Mouse (Mus musculus) liver, embryonic 12.5 days (tissue): Measurements from ENCODE around the gene Cpvl. TPM values are rescaled to one million over a fixed set of nuclear protein-coding genes. Genes with fewer than 3 reads are reported as not detected.
A peak's percentile ranks its signal among the peaks of the same experiment; 100 is the strongest.

Experiments
- ATAC-seq: fragments of 200-750 bp; cut with Nextera tagmentation; 2 replicates; pipeline ENCODE4 v1.8.0; 2017; ENCODE audit warnings: moderate number of reproducible peaks, mild to moderate bottlenecking, moderate library complexity
- H3K27ac ChIP-seq: fragments of 300-500 bp; sonication (generic); 2 replicates; pipeline ENCODE4 v1.5.1; 2016; ENCODE audit warnings: mild to moderate bottlenecking
- H3K27me3 ChIP-seq: fragments of 300-500 bp; sonication (generic); replicated peaks from 2 replicates; pipeline ENCODE4 v1.6.1; 2016; ENCODE audit warnings: mild to moderate bottlenecking, moderate library complexity
- H3K36me3 ChIP-seq: fragments of 300-500 bp; sonication (generic); 2 replicates; pipeline ENCODE4 v1.6.1; 2016; ENCODE audit warnings: mild to moderate bottlenecking, moderate library complexity
- H3K4me1 ChIP-seq: fragments of 300-500 bp; sonication (generic); 2 replicates; pipeline ENCODE4 v1.6.1; 2016
- H3K4me2 ChIP-seq: fragments of 300-500 bp; sonication (generic); 2 replicates; pipeline ENCODE4 v1.6.1; 2016; ENCODE audit warnings: mild to moderate bottlenecking, moderate library complexity
- H3K4me3 ChIP-seq: fragments of 300-500 bp; sonication (generic); 2 replicates; pipeline ENCODE4 v1.5.1; 2016; ENCODE audit warnings: mild to moderate bottlenecking, moderate library complexity
- H3K9ac ChIP-seq: fragments of 300-500 bp; sonication (generic); 2 replicates; pipeline ENCODE4 v1.6.1; 2016; ENCODE audit warnings: mild to moderate bottlenecking, moderate library complexity
- H3K9me3 ChIP-seq: fragments of 300-500 bp; sonication (generic); replicated peaks from 2 replicates; pipeline ENCODE4 v1.6.1; 2016; ENCODE audit warnings: mild to moderate bottlenecking, moderate library complexity
- WGBS: fragments of 180-500 bp; shearing (Covaris S2); methylation state at CpG from one replicate; pipeline ENCODE4 v1.1.7; 2016; ENCODE audit not compliant: insufficient replicate concordance; 5-methylcytosine and 5-hydroxymethylcytosine counted together
- polyA plus RNA-seq: library from polyadenylated mRNA; unstranded; fragments of >200 nt; fragmentation: Nextera tagmentation; extraction: Ambion mirVana; gene quantifications from 2 replicates; pipeline ENCODE4 v1.2.1, GENCODE M21; 2016

Gene Cpvl
- polyA plus RNA-seq, 1 experiment from 2014 or later: not detected

- H3K4me2 ChIP-seq: no peak overlapping the region
- no peak overlapping the region for H3K27ac ChIP-seq
- H3K36me3 ChIP-seq: no peaks in the 10 kb centered on the region
- no peak overlapping the region for H3K9ac ChIP-seq
- H3K4me3 ChIP-seq: no peak overlapping the region
- H3K27me3 ChIP-seq: no peaks in the 10 kb centered on the region
- no peaks in the 10 kb centered on the region for H3K9me3 ChIP-seq
- 69% methylated on average over 8 of the region's 8 CpGs for WGBS
- no peak for ATAC-seq
- peaks cover 32% of the 10 kb centered on the region for H3K4me1 ChIP-seq
Measured at GRCm38 (mm10) chr6:53901741-53902140, 76.7 kb downstream of the Cpvl start.

GRCm38 (mm10) chr6:53897872-53898464 is 80.5 kb downstream of the Cpvl start:
- 78% methylated on average over 7 of the region's 7 CpGs for WGBS
- Histone ChIP-seq H3K4me1 (peaks cover 23% of the 10 kb centered on the region), H3K4me2 (no peak overlapping the region), H3K9ac (no peak overlapping the region), H3K4me3 (no peak overlapping the region), H3K9me3 (no peaks in the 10 kb centered on the region), H3K27me3 (no peaks in the 10 kb centered on the region), H3K36me3 (no peaks in the 10 kb centered on the region), H3K27ac (no peak overlapping the region)
- no peak for ATAC-seq

- no peak overlapping the region for H3K4me3 ChIP-seq
- no peak overlapping the region for H3K9ac ChIP-seq
- no peaks in the 10 kb centered on the region for H3K9me3 ChIP-seq
- 72% methylated on average over 6 of the region's 6 CpGs for WGBS
- H3K4me2 ChIP-seq: no peak overlapping the region
- no peaks in the 10 kb centered on the region for H3K27me3 ChIP-seq
- ATAC-seq: no peak
- H3K4me1 ChIP-seq: peaks cover 23% of the 10 kb centered on the region
- no peaks in the 10 kb centered on the region for H3K36me3 ChIP-seq
- no peak overlapping the region for H3K27ac ChIP-seq
Measured at GRCm38 (mm10) chr6:53897126-53897525, 81.3 kb downstream of the Cpvl start.

- Histone ChIP-seq H3K36me3 (no peaks in the 10 kb centered on the region), H3K9ac (no peak overlapping the region), H3K27ac (no peak overlapping the region), H3K4me1 (peaks cover 12% of the 10 kb centered on the region; the same call in 1 of the 2 replicates), H3K4me2 (no peak overlapping the region), H3K9me3 (no peaks in the 10 kb centered on the region), H3K27me3 (no peaks in the 10 kb centered on the region), H3K4me3 (no peak overlapping the region)
- no peak for ATAC-seq
- WGBS: 57% methylated on average over 3 of the region's 3 CpGs
Measured at GRCm38 (mm10) chr6:53893731-53894130, 84.7 kb downstream of the Cpvl start.

GRCm38 (mm10) chr6:53891109-53891508 is 87.4 kb downstream of the Cpvl start:
- Histone ChIP-seq H3K4me2 (no peak overlapping the region), H3K27ac (no peak overlapping the region), H3K36me3 (no peaks in the 10 kb centered on the region), H3K9me3 (no peaks in the 10 kb centered on the region), H3K9ac (no peak overlapping the region), H3K27me3 (no peaks in the 10 kb centered on the region; the same call in 1 of the 2 replicates), H3K4me1 (peaks cover 7% of the 10 kb centered on the region; the same call in 1 of the 2 replicates), H3K4me3 (no peak overlapping the region)
- 51% methylated on average over 3 of the region's 3 CpGs for WGBS
- no peak for ATAC-seq

- Histone ChIP-seq H3K27me3 (no peaks in the 10 kb centered on the region; the same call in none of the 2 replicates), H3K4me1 (no peaks in the 10 kb centered on the region), H3K36me3 (no peaks in the 10 kb centered on the region), H3K9me3 (no peaks in the 10 kb centered on the region), H3K4me2 (no peak overlapping the region), H3K9ac (no peak overlapping the region), H3K27ac (no peak overlapping the region), H3K4me3 (no peak overlapping the region)
- no peak for ATAC-seq
- 57% methylated on average over 4 of the region's 4 CpGs for WGBS
Measured at GRCm38 (mm10) chr6:53884931-53885330, 93.5 kb downstream of the Cpvl start.

GRCm38 (mm10) chr6:53884496-53884895 is 94.0 kb downstream of the Cpvl start:
- ATAC-seq: no peak
- Histone ChIP-seq H3K9me3 (no peaks in the 10 kb centered on the region), H3K27ac (no peak overlapping the region), H3K4me1 (no peaks in the 10 kb centered on the region), H3K27me3 (no peaks in the 10 kb centered on the region; the same call in none of the 2 replicates), H3K36me3 (no peaks in the 10 kb centered on the region), H3K4me2 (no peak overlapping the region), H3K4me3 (no peak overlapping the region), H3K9ac (no peak overlapping the region)
- 78% methylated on average over 8 of the region's 8 CpGs for WGBS

GRCm38 (mm10) chr6:53883405-53883804 is 95.1 kb downstream of the Cpvl start:
- Histone ChIP-seq H3K36me3 (no peaks in the 10 kb centered on the region), H3K27ac (no peak overlapping the region), H3K9ac (no peak overlapping the region), H3K27me3 (no peaks in the 10 kb centered on the region; the same call in none of the 2 replicates), H3K9me3 (no peaks in the 10 kb centered on the region), H3K4me3 (no peak overlapping the region), H3K4me2 (no peak overlapping the region), H3K4me1 (no peaks in the 10 kb centered on the region)
- WGBS: 80% methylated on average over 7 of the region's 7 CpGs
- no peak for ATAC-seq

- no peak overlapping the region for H3K4me3 ChIP-seq
- H3K36me3 ChIP-seq: no peaks in the 10 kb centered on the region
- no peak for ATAC-seq
- 60% methylated on average over 10 of the region's 10 CpGs for WGBS
- H3K9ac ChIP-seq: no peak overlapping the region
- no peak overlapping the region for H3K27ac ChIP-seq
- no peak overlapping the region for H3K4me2 ChIP-seq
- H3K4me1 ChIP-seq: no peaks in the 10 kb centered on the region
- no peaks in the 10 kb centered on the region; the same call in 1 of the 2 replicates for H3K27me3 ChIP-seq
- no peaks in the 10 kb centered on the region for H3K9me3 ChIP-seq
Measured at GRCm38 (mm10) chr6:53881623-53882022, 96.8 kb downstream of the Cpvl start.

GRCm38 (mm10) chr6:53881235-53881606 is 97.2 kb downstream of the Cpvl start:
- no peak for ATAC-seq
- Histone ChIP-seq H3K36me3 (no peaks in the 10 kb centered on the region), H3K27me3 (no peaks in the 10 kb centered on the region; the same call in 1 of the 2 replicates), H3K9me3 (no peaks in the 10 kb centered on the region), H3K4me3 (no peak overlapping the region), H3K4me2 (peak overlapping the region; percentile 24), H3K4me1 (no peaks in the 10 kb centered on the region), H3K9ac (no peak overlapping the region), H3K27ac (no peak overlapping the region)
- WGBS: 32% methylated on average over 5 of the region's 5 CpGs

- peak overlapping the region; percentile 24 for H3K4me2 ChIP-seq
- 26% methylated on average over 14 of the region's 14 CpGs for WGBS
- H3K4me3 ChIP-seq: no peak overlapping the region
- H3K36me3 ChIP-seq: no peaks in the 10 kb centered on the region
- no peaks in the 10 kb centered on the region for H3K9me3 ChIP-seq
- no peaks in the 10 kb centered on the region; the same call in 1 of the 2 replicates for H3K27me3 ChIP-seq
- no peaks in the 10 kb centered on the region for H3K4me1 ChIP-seq
- ATAC-seq: no peak
- no peak overlapping the region for H3K9ac ChIP-seq
- H3K27ac ChIP-seq: no peak overlapping the region
Measured at GRCm38 (mm10) chr6:53880530-53881234, 97.8 kb downstream of the Cpvl start.

GRCm38 (mm10) chr6:53879567-53879966 is 98.9 kb downstream of the Cpvl start:
- H3K9me3 ChIP-seq: no peaks in the 10 kb centered on the region
- peaks cover 4% of the 10 kb centered on the region; the same call in 1 of the 2 replicates for H3K27me3 ChIP-seq
- no peak overlapping the region for H3K4me3 ChIP-seq
- ATAC-seq: no peak
- H3K27ac ChIP-seq: no peak overlapping the region
- no peaks in the 10 kb centered on the region for H3K36me3 ChIP-seq
- no peak overlapping the region for H3K9ac ChIP-seq
- 79% methylated on average over 8 of the region's 8 CpGs for WGBS
- no peak overlapping the region for H3K4me2 ChIP-seq
- H3K4me1 ChIP-seq: no peaks in the 10 kb centered on the region
